Mouse (Mus musculus) splenic B cell, adult 2 months (primary cell): ENCODE measurements around the gene Irx3.

Experiments used
- DNase-seq: peaks from one replicate; pipeline ENCODE4 v3.0.0-alpha.2; 2011; ENCODE audit warnings: low read depth, low spot score
- H3K27me3 ChIP-seq: 2 replicates; pipeline ENCODE4 v1.6.1; 2012; ENCODE audit warnings: mild to moderate bottlenecking, low read length, moderate library complexity, mixed read lengths; ENCODE audit not compliant: control insufficient read depth, poor library complexity, insufficient read depth, severe bottlenecking
- H3K36me3 ChIP-seq: 2 replicates; pipeline ENCODE4 v1.6.1; 2012; ENCODE audit warnings: mild to moderate bottlenecking, low read length, moderate library complexity, mixed read lengths; ENCODE audit not compliant: control insufficient read depth, poor library complexity, insufficient read depth, severe bottlenecking

The Irx3 gene

DNA sequence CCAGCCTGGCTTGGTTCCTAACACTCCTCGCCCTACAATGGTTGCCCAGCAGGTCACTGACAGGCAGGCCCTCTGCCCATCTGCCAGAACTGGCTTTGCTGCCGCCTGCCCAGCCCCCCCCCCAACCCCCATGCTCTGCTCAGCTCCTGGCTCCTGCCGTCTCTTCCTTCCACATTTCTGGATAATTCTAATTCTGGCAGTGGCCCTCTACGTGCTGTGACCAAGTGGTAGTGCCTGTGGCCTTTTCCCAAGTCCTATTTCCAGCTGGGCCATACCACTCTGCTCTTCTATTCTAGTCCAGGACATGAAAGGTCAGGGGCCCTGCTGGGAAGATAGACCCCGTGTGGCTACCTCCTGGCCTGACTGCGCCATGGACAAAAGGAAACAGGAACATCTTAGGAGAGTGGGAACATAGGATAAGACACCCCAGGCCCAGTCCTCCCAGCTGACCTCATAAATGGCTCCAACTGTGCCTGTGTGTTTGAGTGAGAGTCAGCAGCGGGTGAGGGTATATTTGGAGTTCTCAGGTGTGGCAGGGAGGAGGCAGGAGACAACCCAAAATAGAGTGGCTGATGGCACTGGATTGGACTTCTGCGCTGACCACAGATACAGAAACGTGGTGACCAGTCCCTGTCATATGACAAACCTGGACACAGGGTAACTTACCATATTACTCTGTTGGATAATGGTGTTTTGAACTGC is 14.5 kb downstream of the Irx3 start:
- Histone ChIP-seq H3K36me3 (no peaks in the 10 kb centered on the region), H3K27me3 (no peaks in the 10 kb centered on the region)
- DNase-seq: no peak

DNA sequence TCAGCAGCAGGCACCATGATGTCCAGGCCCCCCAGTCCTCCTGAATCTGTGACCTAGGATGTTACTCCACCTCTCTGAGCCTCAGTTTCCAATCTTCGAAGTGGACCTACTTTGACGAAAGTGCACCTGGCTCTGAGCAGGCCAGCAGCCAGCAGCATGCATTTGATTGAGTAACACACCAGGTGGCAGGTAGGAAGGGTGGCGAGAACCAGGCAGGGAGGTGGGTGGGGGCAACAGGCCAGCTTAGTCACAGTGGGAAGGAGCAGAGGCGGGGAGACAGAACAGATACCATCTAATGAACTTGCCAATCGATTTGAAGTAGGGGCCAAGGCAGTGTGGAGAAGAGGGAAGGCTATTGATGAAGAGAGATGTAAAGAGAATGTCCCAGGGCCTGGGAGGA is 18.9 kb downstream of the Irx3 start:
- Histone ChIP-seq H3K27me3 (no peaks in the 10 kb centered on the region), H3K36me3 (no peaks in the 10 kb centered on the region)
- no peak for DNase-seq

DNA sequence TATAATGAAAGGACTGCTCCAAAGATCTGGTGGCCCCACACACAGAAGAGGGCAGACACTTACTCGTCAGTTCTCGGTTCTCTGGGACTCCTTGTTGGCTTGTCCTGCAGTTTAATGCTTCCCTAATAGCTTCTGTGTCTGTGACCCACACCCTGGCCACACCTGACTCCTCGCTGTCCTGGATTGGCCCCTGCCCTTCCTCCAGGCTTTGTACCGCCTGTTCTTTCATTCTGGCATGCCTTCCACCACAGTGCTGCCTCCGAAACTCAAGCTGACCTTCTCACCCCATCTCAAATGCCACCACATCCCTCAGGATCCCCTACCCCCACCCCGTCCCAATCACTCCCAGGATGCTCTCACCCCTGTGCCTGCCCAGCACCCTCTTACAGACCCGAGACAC is 19.7 kb downstream of the Irx3 start:
- no peaks in the 10 kb centered on the region for H3K27me3 ChIP-seq
- no peak for DNase-seq

GRCm38 (mm10) chr8:91780648-91781047 is 21.2 kb downstream of the Irx3 start:
- H3K27me3 ChIP-seq: no peaks in the 10 kb centered on the region
- no peak for DNase-seq

More for the DNA sequence above, 19.7 kb downstream of the Irx3 start:
- no peaks in the 10 kb centered on the region for H3K36me3 ChIP-seq

DNA sequence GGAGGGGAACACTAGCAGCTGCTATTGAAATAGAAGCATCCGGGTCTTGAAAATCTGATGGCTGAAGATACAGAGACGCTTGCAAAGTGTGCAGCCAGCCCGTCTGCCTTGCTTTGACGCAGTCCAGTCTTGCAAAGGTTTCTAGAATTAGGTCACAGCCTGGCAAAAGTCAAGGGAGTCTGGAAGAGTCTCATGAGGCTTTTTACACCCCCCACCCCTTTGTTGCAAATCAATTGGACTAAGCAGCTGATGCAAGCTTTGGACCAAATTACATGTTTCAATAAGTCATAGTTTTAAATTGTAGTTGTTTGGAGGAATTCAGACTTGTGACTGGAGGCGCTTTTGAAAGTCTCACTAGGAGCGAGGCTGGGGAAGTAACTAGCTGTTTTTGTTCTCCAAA is 33.0 kb downstream of the Irx3 start:
- DNase-seq: no peak
- H3K27me3 ChIP-seq: no peaks in the 10 kb centered on the region
- H3K36me3 ChIP-seq: no peaks in the 10 kb centered on the region

More at GRCm38 (mm10) chr8:91780648-91781047, 21.2 kb downstream of the Irx3 start:
- no peaks in the 10 kb centered on the region for H3K36me3 ChIP-seq

DNA sequence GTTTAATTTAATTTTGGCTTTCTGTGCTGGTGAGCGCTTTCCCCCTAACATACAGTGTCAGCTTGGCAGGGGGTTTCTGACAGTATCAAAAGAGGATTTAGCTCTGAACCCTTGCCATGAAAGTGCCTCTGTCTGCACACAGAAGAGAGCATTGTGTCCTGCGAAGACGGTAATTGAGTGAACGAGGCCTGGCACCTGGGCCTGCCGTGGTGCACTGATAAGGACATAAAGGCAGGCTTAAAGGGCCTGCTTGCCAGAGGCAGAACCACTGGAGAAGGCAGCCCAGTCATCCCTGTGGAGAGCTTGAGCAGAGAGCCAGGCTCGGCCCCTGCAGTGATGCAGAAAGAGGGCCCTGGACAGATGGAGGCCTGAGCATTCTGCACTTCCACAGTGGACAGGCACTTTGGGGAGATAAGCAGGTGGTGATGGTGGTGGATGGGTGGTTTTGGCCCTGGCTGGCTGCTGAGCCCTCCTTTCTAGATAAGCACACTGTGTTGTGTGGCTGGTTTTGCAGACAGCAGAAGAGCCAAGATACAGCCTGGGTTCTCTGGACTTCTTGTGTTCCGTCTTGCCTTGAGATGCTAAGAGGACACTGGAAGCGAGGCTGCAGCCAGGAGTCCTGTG is 36.3 kb downstream of the Irx3 start:
- no peaks in the 10 kb centered on the region for H3K27me3 ChIP-seq
- H3K36me3 ChIP-seq: no peaks in the 10 kb centered on the region
- no peak for DNase-seq

DNA sequence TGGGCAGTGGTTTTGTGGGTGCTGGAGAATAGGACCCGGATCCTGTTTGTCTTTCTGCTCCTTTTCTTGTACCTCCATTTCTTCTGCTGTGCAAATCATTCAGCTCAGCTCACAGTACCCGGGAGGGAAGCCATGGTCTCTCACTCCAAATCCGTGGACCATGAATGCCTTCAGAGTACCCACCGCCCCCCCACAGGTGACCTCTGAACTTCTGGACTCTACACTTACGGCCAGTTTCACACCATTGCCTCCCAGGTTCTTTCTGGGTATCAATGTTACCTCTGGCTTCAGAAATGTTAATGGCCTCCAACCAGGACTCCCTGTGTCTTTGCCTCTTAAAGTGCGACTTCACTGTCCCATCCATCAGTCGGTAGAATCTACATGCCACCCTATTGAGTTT is 46.3 kb downstream of the Irx3 start:
- no peaks in the 10 kb centered on the region for H3K36me3 ChIP-seq
- no peak for DNase-seq
- no peaks in the 10 kb centered on the region for H3K27me3 ChIP-seq

DNA sequence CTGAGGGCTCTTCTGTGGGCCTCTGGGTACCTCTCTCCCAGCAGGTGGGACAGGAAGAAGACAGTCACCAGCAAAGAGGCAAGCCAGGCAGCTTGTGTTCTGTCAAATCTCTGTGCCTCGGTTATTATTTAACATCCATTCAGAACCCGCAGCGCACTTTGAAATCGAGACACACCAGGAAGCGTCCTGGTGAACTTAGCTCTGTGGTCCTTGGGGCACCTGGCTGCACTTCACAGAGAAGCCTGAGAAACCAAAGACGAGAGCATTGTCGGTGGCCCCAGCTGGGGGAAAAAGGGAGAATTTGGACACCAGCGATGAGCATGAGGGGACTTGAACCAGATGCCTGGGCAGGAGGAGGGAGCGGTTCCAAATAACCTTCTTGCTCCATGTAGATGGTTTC is 46.8 kb downstream of the Irx3 start:
- no peaks in the 10 kb centered on the region for H3K36me3 ChIP-seq
- DNase-seq: no peak
- H3K27me3 ChIP-seq: no peaks in the 10 kb centered on the region

- Histone ChIP-seq H3K36me3 (no peaks in the 10 kb centered on the region), H3K27me3 (no peaks in the 10 kb centered on the region)
- DNase-seq: no peak
Measured at GRCm38 (mm10) chr8:91750794-91751125, 51.1 kb downstream of the Irx3 start.

DNA sequence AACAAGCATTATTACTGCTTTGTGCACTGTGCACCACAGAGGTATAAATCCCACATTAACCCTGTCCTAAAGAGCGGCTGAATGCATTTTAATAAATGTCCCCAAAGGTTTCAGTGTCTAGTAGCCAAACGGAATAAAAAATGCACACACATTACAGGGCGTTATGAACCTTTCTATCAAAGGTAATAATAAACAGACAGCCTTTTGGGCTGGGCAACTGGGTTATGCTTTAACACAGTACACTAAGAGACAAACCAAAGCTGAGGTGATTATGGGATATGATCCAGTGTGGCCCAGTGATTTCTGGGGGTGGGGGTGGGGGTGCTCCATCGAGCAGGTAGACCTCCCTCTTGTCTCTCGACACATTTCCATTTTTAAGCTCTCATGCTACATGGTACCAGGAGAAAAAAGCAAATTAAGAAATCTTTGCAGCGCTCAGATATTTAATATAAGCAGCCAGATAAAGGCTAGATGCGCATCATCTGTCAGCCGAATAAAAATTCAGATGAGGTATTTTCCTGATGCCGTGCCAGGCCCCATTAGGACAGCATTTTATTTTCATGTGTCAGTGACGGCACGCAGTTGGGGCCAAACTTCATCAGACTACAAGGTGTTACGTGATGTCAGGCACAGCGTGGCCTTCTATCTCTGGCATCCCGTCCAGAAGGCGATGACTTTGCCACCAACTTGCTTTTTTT is 51.6 kb downstream of the Irx3 start:
- no peaks in the 10 kb centered on the region for H3K27me3 ChIP-seq
- no peaks in the 10 kb centered on the region for H3K36me3 ChIP-seq
- no peak for DNase-seq

DNA sequence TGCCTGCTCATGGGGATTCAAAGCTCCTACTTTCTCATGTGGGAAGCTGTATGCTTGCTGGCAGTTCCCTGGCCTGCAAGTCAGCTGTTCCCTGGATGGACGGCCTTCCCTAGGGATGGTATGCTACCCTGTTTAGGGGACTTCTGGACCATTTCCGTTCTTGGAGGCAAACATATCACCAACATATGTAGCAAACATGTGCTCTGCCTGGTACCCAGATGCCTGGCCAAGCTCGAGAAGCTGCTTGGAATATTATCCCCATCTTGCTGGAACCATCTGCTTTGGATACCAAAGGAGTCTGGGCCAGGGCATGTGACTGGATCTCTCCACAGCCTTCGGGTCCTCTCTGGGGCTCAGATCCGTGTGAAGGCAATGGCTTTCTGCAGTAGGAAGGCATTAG is 52.5 kb downstream of the Irx3 start:
- Histone ChIP-seq H3K36me3 (no peaks in the 10 kb centered on the region), H3K27me3 (no peaks in the 10 kb centered on the region)
- DNase-seq: no peak
